In the genomic region with DNA sequence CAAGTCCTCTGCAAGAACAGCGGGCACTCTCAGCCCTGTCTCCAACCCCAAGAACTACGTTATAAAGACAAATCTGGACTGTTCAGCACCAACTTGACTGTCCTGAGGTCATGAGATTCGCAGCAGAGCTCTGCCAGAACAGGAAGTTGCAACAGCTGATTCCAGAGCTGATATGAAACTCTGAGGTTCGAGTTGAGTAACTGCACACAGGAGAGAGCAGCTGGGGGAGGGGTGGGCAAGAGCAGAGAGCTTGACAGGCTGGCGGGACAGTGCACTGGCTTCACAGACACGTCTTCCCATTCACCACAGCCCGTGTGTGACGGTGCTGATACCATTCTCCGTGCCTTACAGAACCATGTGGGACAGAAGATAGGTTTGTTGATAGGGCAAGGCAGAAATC, we compare ENCODE assay signal across 8 mouse cellular contexts. TPM values are rescaled to one million over a fixed set of nuclear protein-coding genes. Genes with fewer than 3 reads are reported as not detected.
A peak's percentile ranks its signal among the peaks of the same experiment; 100 is the strongest.
DNase-seq lines count a peak whose midpoint lies in the region; ATAC-seq and TF ChIP-seq lines count a peak whose summit lies in the region.

No protein-coding gene starts in this region.

- no peak overlapping the region for H3K4me2 ChIP-seq in midbrain, postnatal 0 days (ENCODE audit: low read depth, low read length, poor library complexity, severe bottlenecking)
- H3K4me2 ChIP-seq in forebrain, embryonic 14.5 days (ENCODE audit: low read length) = no peak overlapping the region

- H3K36me3 ChIP-seq in midbrain, embryonic 10.5 days = no peaks in the 10 kb centered on the region
- H3K36me3 ChIP-seq in midbrain, postnatal 0 days (ENCODE audit: insufficient read depth, low read length) = no peaks in the 10 kb centered on the region
- no peaks in the 10 kb centered on the region for H3K36me3 ChIP-seq in forebrain, embryonic 14.5 days (ENCODE audit: control insufficient read depth, insufficient read depth, low read length)

- DNase-seq in midbrain, embryonic 10.5 days (ENCODE audit: low spot score) = no peak
- DNase-seq in midbrain, postnatal 0 days (ENCODE audit: low spot score) = no peak
- DNase-seq in c-Kit-positive CD71-positive TER-119-positive erythroid progenitor cells, embryonic 14.5 days (ENCODE audit: low spot score) = peak; percentile 55
- DNase-seq in kidney, postnatal 14 days = peak; percentile 51
- DNase-seq in forebrain, embryonic 14.5 days (ENCODE audit: low spot score) = no peak
- DNase-seq in right cerebral cortex, postnatal 14 days = no peak
- no peak for DNase-seq in embryo, embryonic 10 days (ENCODE audit: low spot score)

- H3K27me3 ChIP-seq in midbrain, embryonic 10.5 days (ENCODE audit: low read depth, poor library complexity, severe bottlenecking) = no peaks in the 10 kb centered on the region
- H3K27me3 ChIP-seq in midbrain, postnatal 0 days (ENCODE audit: insufficient read depth, low read length) = no peaks in the 10 kb centered on the region
- H3K27me3 ChIP-seq in forebrain, embryonic 14.5 days (replicated peaks; ENCODE audit: control insufficient read depth, insufficient read depth, low read length) = no peaks in the 10 kb centered on the region

- WGBS in midbrain, embryonic 10.5 days = 85% methylated on average over 9 of the region's 9 CpGs
- WGBS in midbrain, postnatal 0 days = 76% methylated on average over 9 of the region's 9 CpGs
- WGBS in forebrain, embryonic 14.5 days = 84% methylated on average over 9 of the region's 9 CpGs

- no peak for TF ChIP-seq CTCF in midbrain, postnatal 0 days (IDR thresholded peaks at IDR 0.05)

- ATAC-seq in midbrain, postnatal 0 days (ENCODE audit: low FRiP score) = no peak
- ATAC-seq in megakaryocyte-erythroid progenitor cell, adult 5-6 weeks (replicated peaks; ENCODE audit: low FRiP score, low TSS enrichment, poor library complexity, severe bottlenecking) = peak; percentile 96
- no peak for ATAC-seq in forebrain, embryonic 14.5 days

- no peak overlapping the region for H3K4me3 ChIP-seq in midbrain, embryonic 10.5 days
- H3K4me3 ChIP-seq in midbrain, postnatal 0 days (ENCODE audit: low read depth, low read length) = no peak overlapping the region
- H3K4me3 ChIP-seq in forebrain, embryonic 14.5 days (ENCODE audit: low read depth, low read length) = no peak overlapping the region

- peaks cover 6% of the 10 kb centered on the region; the same call in 1 of the 2 replicates for H3K9me3 ChIP-seq in midbrain, embryonic 10.5 days (replicated peaks)
- H3K9me3 ChIP-seq in midbrain, postnatal 0 days (ENCODE audit: low read length) = peaks cover 6% of the 10 kb centered on the region; the same call in 1 of the 2 replicates
- 0 out of 2 replicates have a peak, but pooled peaks cover 7% of the 10 kb centered on the region for H3K9me3 ChIP-seq in forebrain, embryonic 14.5 days (replicated peaks; ENCODE audit: control insufficient read depth, low read length)

- H3K9ac ChIP-seq in midbrain, postnatal 0 days (replicated peaks; ENCODE audit: low read length, poor library complexity, severe bottlenecking) = no peak overlapping the region
- H3K9ac ChIP-seq in forebrain, embryonic 14.5 days (ENCODE audit: low read length) = no peak overlapping the region

- H3K4me1 ChIP-seq in midbrain, embryonic 10.5 days = peaks cover 29% of the 10 kb centered on the region
- H3K4me1 ChIP-seq in midbrain, postnatal 0 days (ENCODE audit: insufficient read depth, low read length) = no peaks in the 10 kb centered on the region
- H3K4me1 ChIP-seq in forebrain, embryonic 14.5 days (ENCODE audit: control insufficient read depth, insufficient read depth, low read length) = peaks cover 4% of the 10 kb centered on the region; the same call in 1 of the 2 replicates

- H3K27ac ChIP-seq in midbrain, embryonic 10.5 days (replicated peaks) = peak overlapping the region; percentile 23
- H3K27ac ChIP-seq in midbrain, postnatal 0 days (ENCODE audit: low read depth, low read length) = no peak overlapping the region
- no peak overlapping the region for H3K27ac ChIP-seq in forebrain, embryonic 14.5 days (ENCODE audit: low read depth, low read length)

RNA-seq across cellular contexts. Expression of a gene that starts 9.0 kb away (rescaled TPM):
- 2.2 and 2.6 TPM in 2 replicates for polyA plus RNA-seq in midbrain, embryonic 10.5 days (2016; fragmentation: Nextera tagmentation; extraction: Ambion mirVana)
- 0.93 and 1.4 TPM in 2 replicates for total RNA-seq in midbrain, postnatal 0 days (2014; rRNA removed)
- polyA plus RNA-seq in midbrain, postnatal 0 days (2015; fragmentation: Nextera tagmentation; extraction: Ambion mirVana) = 1.2 and 1.8 TPM in 2 replicates
- total RNA-seq in megakaryocyte-erythroid progenitor cell, adult 5-6 weeks (2014; fragmentation: Nextera tagmentation) = 4.4 and 6.9 TPM in 2 replicates
- total RNA-seq in megakaryocyte-erythroid progenitor cell, adult 5-6 weeks (2017) = 8.5 and 9.0 TPM in 2 replicates
- 1.2 and 2.2 TPM in 2 replicates for polyA plus RNA-seq in forebrain, embryonic 14.5 days (2014; fragmentation: Nextera tagmentation; extraction: Ambion mirVana)

RNA-seq across cellular contexts. Expression of a gene that starts 48.5 kb away (rescaled TPM):
- polyA plus RNA-seq in midbrain, embryonic 10.5 days (2016; fragmentation: Nextera tagmentation; extraction: Ambion mirVana) = 3.1 and 3.4 TPM in 2 replicates
- 2.7 and 3.4 TPM in 2 replicates for total RNA-seq in midbrain, postnatal 0 days (2014; rRNA removed)
- polyA plus RNA-seq in midbrain, postnatal 0 days (2015; fragmentation: Nextera tagmentation; extraction: Ambion mirVana) = 1.3 and 1.5 TPM in 2 replicates
- 0.27 and 2.0 TPM in 2 replicates for total RNA-seq in megakaryocyte-erythroid progenitor cell, adult 5-6 weeks (2014; fragmentation: Nextera tagmentation)
- 0.85 and 1.4 TPM in 2 replicates for total RNA-seq in megakaryocyte-erythroid progenitor cell, adult 5-6 weeks (2017)
- polyA plus RNA-seq in forebrain, embryonic 14.5 days (2014; fragmentation: Nextera tagmentation; extraction: Ambion mirVana) = 3.1 and 3.2 TPM in 2 replicates

Comparison
In these comparisons a context has a peak if more than half of its experiments do, and no peak if none do; other contexts are left out.
1. DNase-seq: peak in c-Kit-positive CD71-positive TER-119-positive erythroid progenitor cells, embryonic 14.5 days (single experiment) and kidney, postnatal 14 days (single experiment); none in midbrain, embryonic 10.5 days (single experiment), midbrain, postnatal 0 days (single experiment), forebrain, embryonic 14.5 days (single experiment), right cerebral cortex, postnatal 14 days (single experiment) and embryo, embryonic 10 days (single experiment).